Mouse (Mus musculus): ENCODE data around the gene Scamp5. TPM values are rescaled to one million over a fixed set of nuclear protein-coding genes. Genes with fewer than 3 reads are reported as not detected.
"Not testable (repeated sequence)": the region's sequence is repeated elsewhere in the genome, so short reads cannot be mapped to it uniquely, and the experiment has no call there.

Scamp5 gene
- total RNA-seq, 2 experiments from 2014 or later, result 3.6 to 6.4 TPM

DNA sequence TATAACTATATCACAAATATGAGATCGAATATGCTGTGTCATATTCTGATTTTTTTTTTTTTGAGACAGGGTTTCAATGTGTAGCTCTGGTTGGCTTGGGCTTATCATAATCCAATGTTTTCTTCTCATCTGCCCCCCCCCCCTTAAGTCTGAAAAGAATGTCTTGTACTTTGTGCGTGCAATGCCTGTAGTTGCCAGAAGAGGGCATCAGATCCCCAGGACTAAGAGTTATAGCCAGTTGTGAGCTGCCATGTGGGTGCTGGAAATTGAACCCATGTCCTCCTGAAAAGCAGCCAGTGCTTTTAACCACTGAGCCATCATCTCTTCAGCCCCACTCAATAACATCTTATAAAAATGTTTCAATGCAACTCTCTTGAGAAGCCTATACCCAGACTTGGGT lies 8.2 kb downstream of the Scamp5 start:
- DNase-seq, result no peak
- intact Hi-C loops (cut with DNase I; ENCODE audit: low total_unique reads), result no loop called here

DNA sequence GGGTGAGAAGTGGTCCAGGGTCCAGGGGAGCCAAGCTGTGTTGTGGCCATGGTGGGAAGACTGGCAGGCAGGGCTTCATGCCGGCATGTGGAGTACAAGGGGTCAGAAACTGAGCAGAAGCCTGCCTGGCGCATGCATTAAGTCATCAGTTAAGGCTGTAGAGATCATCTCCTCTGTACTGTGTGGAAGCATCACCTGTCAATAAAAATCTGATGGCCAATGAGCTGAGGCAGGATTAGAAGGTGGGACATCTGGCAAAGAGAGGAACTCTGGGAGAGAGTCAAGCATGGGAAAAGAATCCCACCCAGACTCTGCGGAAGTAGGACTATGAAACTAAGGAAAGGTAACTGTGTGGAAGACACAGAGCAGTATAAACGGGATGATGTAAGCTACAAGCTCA lies 14.3 kb downstream of the Scamp5 start:
- DNase-seq, result no peak
- intact Hi-C loops (cut with DNase I; ENCODE audit: low total_unique reads), result no loop called here

DNA sequence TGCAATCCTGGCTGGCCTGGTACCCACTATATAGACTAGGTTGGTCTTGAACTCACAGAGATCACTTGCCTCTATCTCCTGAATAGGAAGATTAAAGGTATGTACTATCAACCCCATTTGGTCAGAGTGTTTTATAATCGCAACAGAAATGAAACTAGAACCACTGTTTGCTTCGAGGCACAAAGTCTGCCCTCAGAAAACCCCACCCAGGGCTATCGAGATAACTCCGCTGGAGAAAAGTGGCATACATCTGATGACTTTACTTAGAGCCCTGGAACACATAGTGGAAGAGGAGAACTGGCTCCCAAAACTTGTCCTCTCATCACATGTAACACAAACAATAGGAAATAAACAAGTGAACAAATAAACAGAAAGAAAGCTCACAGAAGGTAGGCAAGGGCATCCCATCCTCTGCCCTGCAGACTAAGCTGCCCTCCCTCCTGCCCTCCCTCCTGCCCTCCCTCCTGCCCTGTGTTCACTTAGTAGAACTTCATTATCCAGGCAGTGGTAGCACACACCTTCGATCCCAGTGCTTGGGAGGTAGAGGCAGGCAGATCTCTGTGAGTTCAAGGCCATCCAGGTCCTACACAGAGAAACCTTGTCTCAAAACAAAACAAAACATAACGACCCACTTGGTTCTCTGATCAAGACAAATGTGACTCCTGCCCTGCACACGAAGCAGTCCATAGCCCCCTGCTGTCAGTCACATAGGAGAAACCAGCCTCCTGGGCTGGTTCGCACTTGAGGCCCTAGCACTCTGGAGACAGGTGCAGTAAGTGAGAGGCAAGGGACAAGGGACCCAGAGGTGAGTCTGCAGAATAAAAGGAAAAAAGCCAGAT lies 15.0 kb downstream of the Scamp5 start:
- intact Hi-C loops (cut with DNase I; ENCODE audit: low total_unique reads), result no loop called here
- no peak for DNase-seq

DNA sequence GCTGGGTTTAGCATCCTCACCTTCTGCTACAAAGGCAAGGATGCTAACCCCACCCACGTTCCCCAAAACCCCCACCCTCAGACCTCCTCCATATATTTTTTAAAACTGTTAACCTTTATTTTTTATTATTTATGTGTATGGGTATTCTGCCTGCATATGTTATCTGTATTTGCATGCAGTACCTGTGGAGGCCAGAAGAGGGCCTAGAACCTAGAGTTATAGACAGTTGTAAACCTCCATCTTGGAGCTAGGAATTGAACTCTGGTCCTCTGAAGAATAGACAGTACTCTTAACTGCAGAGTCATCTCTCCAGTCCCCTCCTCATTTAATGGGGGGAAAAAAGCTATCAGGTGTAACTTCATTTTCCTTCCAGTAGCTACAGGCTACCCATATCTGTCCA lies 18.1 kb downstream of the Scamp5 start:
- intact Hi-C loops (cut with DNase I; ENCODE audit: low total_unique reads), result no loop called here
- no peak for DNase-seq

DNA sequence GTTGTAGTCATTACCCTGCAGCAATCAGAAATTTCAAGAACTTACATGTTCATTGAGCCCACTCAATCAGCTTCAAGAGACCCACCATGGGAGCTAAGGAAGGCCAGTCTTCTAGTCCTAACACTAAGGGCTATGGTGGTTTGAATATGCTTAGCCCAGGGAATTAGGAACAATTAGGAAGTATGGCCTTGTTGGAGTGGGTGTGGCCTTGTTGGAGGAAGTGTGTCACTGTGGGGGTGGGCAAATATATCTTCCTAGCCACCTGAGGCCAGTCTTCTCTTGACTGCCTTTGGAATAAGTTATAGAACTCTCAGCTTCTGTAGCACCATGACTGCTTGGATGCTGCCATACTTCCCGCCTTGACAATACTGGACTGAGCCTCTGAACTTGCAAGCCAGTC lies 27.2 kb downstream of the Scamp5 start:
- intact Hi-C loops (cut with DNase I; ENCODE audit: low total_unique reads), result no loop called here

DNA sequence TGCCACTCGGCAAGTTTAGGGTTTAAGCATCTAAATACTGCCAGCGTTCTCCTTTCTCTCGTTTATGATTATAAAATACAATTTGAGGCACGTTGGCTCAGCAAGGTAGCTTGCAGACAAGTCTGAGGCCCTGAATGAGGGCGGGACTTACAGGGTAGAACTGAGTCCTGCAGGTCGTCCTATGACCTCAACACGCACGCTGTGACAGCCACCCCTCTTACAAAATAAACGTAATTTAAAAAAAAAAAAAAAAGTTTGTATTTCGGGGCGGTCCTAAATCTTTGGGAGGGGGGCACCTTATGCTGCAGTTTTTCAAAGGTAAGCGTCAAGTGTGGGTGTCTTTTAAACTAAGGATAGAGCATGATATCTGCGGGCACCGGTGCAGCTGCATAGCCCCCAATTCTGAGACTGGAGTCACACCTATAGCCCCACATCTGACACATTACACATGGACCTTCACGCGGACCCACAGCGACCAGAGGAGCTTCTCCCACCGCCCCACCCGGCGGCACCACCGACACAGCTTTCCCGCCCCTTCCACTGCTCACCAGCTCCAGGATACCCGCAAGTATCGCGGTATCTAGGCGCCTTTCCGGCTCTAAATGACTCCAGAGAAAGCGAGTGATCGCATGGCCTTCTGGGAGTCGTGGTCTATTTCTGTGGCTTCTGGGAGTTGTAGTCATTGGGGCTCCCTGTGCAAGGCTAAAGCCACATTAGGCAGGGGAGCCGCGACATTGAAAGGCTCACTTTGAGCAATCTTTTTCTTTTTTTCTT lies 28.2 kb downstream of the Scamp5 start, which contains the start of gene Ppcdc:
TSS of gene Ppcdc (minus strand) at position 603 of the 774 bp plus-strand sequence.
- intact Hi-C loops (cut with DNase I; ENCODE audit: low total_unique reads), result no loop called here
- DNase-seq, result peak; percentile 90

More for the DNA sequence above, 27.2 kb downstream of the Scamp5 start:
- DNase-seq, result no peak

DNA sequence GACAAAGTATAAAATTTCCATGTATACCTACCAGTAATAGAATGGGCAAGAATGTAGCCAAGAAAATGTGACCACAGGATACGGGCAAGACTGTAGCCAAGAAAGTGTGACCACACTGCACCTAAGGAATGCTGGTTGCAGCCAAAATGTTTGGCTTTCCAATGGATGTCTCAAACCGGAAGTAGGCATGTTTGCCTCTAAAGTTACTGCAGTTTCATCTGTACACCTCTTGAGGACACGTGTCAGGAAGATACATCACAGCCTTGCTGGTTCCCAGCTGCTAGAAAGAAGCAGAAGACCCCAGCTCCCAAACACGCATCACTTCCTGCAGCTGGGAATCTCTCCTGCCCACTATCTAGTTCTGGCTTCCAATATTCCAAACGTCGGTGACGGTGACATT lies 28.8 kb downstream of the Scamp5 start:
- intact Hi-C loops (cut with DNase I; ENCODE audit: low total_unique reads), result no loop called here
- no peak for DNase-seq

DNA sequence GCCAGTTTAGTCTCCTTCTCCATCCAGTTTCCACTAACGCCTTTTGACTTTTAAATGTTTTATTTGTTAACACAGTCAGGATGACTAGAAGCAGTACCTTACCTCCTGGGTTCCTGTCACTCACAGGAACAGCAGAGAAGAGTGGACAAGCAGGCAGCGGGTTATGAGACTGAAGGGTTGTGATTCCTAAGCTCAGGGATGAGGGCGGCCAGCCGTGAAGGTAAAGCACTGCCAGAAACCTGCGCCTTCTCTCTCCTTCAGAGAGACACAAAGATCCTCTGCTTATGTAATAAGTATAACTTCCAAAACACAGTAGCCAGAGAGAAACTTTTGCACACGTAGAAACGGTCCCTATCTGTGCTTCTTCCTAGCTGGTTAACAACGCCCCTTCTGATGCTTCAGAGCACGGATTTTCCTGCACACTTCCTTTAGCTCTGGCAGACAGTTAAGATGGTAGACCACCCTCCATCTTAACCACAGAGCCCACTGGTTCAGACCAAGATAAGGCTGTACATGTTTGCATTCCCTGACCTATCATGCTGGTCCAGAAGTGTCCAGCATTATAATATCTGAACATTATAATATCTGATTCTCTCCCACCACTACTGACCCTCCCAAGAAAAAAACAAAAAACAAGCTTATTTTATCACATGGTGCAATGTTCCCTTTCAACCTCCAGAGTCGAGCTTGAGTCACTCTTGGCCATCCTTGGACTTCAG lies 29.8 kb downstream of the Scamp5 start:
- intact Hi-C loops (cut with DNase I; ENCODE audit: low total_unique reads), result no loop called here
- DNase-seq, result no peak

DNA sequence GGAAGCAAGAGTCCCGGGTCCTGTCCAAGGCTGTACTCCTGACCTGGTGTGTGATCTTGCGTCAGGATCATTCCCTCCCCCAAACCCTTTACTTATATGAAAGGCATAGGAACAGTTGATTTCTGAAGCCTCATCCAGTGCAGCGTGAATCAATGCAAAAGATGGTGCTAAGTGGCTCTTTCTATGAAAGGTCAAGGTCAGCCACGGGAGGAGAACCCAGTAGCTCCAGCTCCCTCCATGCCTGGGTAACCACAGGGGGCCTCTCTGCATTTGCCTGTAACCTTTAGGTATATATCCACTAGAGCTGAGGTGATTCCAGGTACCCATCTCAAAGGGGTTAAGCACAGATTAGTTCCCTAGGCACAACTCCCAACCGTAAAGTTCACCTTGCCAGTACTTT lies 31.7 kb downstream of the Scamp5 start:
- intact Hi-C loops (cut with DNase I; ENCODE audit: low total_unique reads), result no loop called here
- DNase-seq, result no peak

DNA sequence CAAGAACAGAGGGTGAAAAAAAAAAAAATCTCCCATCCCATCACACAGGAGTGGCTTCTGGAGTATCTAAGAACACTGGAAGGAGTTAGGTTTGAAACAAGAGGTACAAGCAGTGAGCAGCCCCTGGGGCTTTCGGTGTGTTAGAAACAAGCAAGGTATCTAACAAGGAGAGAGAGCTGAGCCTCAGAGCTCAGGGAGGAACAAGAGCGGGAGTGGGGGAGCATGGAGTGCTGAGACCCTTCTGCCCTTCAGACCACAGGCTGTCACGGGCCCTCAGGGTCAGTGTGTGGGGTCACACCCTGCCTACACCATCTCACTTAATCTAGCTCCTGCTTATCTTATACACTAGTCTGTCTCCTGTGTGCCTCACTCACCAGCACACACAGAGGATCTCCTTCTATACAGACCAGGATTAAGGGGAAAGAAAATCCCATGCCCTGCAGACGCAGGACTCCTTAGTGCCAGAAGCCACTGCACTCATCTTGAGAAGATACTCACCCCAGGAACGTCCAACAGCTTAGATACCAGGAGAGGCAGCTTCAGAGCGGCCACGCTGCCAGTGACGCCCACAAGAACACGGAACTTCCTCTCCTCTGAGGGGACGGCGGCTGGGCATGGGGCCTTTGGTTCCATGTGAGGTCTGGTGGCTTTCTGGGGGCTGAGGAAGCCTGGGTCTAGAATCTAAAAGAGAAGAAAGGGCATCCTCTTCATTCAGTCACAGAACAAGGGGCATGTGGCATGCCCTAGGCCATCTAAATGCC lies 33.3 kb downstream of the Scamp5 start:
- intact Hi-C loops (cut with DNase I; ENCODE audit: low total_unique reads), result loop anchor here (2.0 to 5.0 kb wide), 2 partner anchors 174 to 227 kb away; no protein-coding TSS in a partner anchor
- no peak for DNase-seq

DNA sequence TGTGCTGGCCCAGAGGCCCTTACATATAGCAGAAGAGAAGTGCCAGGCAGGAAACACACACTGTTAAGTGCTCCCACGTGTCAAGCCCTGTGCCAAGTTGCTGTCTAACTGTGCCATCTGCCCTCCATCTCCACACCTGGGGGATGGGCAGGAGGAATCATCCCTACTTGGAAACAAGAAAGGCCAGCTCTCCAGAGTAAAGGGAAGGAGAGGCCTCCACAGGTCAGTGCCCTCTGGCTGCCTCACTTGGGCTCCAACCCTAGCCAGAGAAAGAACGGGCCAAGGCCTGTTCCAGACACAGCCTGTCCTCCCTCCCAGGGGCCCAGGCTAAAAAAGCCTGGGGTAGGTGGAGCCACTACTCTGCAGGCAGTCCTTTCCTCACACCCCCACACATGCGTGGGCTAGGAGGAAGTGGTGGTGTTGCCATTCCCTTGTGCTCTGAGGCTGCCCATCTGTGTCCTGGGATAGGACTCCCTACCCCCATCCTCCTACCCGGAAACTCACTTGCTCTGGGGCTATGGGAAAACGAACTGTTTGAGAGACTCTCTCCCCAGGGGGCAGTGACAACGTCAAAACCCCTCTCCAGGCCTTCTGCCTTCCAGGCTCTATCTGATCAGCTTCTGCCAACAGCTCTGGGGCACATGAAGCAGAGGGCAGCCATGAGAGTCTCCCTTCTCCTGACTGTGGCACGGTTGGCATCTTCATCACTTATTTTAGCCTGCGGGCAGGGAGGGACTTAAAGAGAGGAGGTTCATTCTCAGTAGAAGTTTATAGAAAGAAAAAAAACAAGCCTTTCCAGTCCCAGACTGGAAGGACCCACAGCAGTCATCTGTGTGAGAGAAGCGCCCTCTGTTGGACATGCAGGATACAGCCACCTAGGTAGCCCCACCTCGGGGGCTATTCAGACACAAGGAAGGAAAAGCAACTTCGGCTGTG lies 34.5 kb downstream of the Scamp5 start:
- peak; percentile 81 for DNase-seq
- intact Hi-C loops (cut with DNase I; ENCODE audit: low total_unique reads), result loop anchor here (2.0 to 5.0 kb wide), 2 partner anchors 173 to 226 kb away; no protein-coding TSS in a partner anchor

DNA sequence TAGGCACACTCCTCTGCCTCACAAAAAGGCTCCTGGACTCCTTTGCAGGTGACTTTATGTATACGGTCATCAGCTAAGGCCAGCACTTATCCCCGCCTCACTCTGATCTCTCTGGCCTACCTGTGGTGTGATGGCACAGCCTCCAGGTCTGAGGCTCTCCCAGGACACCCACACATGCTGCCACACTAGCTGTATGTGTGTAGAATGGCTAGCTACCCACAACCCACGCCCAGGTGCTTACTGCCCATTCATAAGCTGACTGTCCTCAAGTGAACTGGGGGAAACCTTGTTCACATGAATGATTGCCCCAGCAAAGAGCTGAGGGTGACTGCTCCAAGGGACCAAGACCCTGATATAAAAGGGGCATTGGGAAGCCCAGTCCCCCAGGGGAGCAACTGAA lies 35.4 kb downstream of the Scamp5 start:
- intact Hi-C loops (cut with DNase I; ENCODE audit: low total_unique reads), result loop anchor here (5.0 kb wide), 1 partner anchor 225 kb away; no protein-coding TSS in a partner anchor
- DNase-seq, result no peak

DNA sequence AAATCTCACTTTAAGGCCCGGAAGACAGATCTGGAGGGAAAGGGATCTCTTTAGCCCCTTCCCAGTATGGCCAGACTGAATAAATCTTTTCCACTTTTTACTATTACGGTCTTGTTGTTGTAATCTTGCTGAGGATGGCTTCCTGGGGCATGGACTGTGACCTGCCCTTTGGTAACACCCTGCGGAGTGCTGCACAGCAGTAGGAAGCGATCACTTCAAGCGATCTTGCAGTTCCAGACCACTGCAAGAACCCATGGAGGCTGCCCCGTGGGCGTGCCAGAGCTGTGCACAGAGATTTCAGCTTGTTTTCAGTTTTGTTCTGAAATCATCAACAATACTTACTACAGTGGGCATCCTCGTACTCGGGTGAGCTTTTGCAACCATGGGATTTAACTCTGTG lies 36.7 kb downstream of the Scamp5 start:
- intact Hi-C loops (cut with DNase I; ENCODE audit: low total_unique reads), result loop anchor here (5.0 kb wide), 1 partner anchor 224 kb away; no protein-coding TSS in a partner anchor
- no peak for DNase-seq

DNA sequence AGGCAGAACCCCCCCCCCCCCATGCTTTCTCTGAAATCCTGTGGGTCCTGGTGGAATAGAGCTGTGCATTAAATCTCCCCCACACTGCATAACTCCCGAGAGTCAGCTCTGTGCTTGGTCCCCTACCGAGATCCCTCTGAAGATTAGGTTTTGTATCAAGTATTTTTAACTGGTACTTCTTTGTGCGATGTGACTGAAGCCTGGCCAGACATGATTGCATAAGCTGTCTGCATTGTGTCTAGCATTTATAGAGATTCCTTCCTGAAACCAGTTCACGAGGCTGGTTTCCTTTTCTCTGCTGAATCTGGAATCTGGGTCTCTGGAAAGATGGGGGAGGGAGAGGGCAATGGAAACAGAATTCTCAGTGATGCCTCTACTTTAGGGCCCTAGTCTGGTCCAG lies 39.5 kb downstream of the Scamp5 start:
- intact Hi-C loops (cut with DNase I; ENCODE audit: low total_unique reads), result no loop called here
- no peak for DNase-seq

DNA sequence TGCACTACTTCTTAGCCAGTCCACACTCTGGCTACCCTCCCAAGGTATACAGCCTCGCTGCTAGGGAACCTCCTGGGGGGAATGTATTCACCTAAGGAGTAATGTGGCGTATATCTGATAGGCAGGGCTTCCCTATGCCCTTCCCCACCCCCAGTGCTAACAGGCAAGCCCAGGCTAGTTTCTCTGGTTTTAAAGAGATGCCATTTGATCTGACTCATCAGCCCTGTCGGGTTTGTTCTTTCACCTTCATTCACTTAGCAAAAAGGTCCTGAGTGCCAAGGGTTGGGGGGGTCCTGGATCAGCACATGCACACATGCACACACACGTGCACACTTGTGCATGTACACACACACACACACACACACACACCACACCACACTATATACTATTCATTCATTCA lies 39.9 kb downstream of the Scamp5 start:
- DNase-seq, result no peak
- intact Hi-C loops (cut with DNase I; ENCODE audit: low total_unique reads), result no loop called here

DNA sequence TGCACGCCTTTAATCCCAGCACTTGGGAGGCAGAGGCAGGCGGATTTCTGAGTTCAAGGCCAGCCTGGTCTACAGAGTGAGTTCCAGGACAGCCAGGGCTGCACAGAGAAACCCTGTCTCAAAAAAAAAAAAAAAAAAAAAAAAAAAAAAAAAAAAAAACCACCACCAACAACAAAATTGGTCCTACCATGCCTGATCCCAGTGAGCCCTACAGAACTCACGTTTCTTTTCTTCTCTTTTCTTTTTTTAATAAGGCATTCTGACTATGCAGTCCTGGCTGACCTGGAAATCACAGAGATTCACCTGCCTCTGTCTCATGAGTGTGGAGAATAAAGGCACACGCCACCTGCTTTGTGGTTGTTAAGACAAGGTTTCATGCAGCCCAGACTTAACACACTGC lies 40.7 kb downstream of the Scamp5 start:
- intact Hi-C loops (cut with DNase I; ENCODE audit: low total_unique reads); DNase-seq: not testable (repeated sequence)

DNA sequence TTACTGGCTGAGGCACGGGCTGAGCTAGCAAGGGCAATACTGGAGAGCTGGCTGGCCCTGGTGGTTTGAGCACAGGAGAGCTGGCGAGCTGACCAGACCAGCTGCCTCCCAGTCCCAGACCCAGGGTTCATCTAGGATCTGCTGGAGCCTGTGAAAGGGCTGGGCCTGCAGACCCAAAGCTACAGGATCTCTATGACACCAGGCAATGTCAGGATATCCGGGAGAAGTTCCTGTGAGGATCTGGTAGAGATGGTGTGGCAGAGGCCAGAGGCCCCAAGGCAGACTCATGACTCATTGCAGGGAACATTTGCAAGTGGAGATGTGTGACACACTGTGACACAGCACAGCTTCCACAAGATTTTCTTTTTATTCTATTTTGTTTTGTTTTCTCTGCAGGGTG lies 42.7 kb downstream of the Scamp5 start:
- intact Hi-C loops (cut with DNase I; ENCODE audit: low total_unique reads), result no loop called here
- DNase-seq, result no peak

DNA sequence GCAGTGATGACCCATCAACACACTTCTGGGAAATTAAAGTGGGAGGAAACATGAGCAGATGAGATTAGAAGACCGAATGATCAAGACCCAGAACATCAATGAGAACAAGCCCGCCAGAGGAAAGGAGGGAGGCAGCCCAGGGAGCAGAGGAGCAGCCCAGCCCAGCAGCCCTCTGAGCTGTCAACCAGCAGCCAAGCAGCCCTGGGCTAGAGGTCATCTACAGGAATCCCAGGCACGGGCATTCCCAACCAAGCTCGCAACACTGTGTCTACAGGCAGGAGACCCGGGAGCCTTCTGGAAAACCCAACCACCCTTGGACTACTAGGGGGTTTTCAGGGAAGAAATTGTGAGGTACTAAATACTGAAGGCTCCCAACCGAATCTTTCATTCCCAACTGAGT lies 43.8 kb downstream of the Scamp5 start:
- intact Hi-C loops (cut with DNase I; ENCODE audit: low total_unique reads), result no loop called here
- DNase-seq, result no peak
